Mouse (Mus musculus): ENCODE measurements around the gene Usp54. TPM values are rescaled to one million over a fixed set of nuclear protein-coding genes. Genes with fewer than 3 reads are reported as not detected.

The Usp54 gene
- polyA plus RNA-seq, 1 experiment from 2014 or later: 14.5 TPM

GRCm38 (mm10) chr14:20672990-20673389, 32.1 kb upstream of the Usp54 start:
- DNase-seq: peak; percentile 51
- Histone ChIP-seq H3K36me3 (ENCODE audit: control insufficient read depth, insufficient read depth, low read length) (peaks cover 19% of the 10 kb centered on the region), H3K9ac (replicated peaks; ENCODE audit: low read length) (no peak overlapping the region), H3K4me1 (ENCODE audit: control insufficient read depth, insufficient read depth, low read length) (peaks cover 16% of the 10 kb centered on the region), H3K27me3 (ENCODE audit: control insufficient read depth, insufficient read depth, low read length) (no peaks in the 10 kb centered on the region), H3K9me3 (ENCODE audit: control insufficient read depth, low read length) (no peaks in the 10 kb centered on the region), H3K4me2 (ENCODE audit: low read length) (peak overlapping the region; percentile 71; the same call in 1 of the 2 replicates), H3K4me3 (replicated peaks; ENCODE audit: low read depth, low read length) (no peak overlapping the region), H3K27ac (replicated peaks; ENCODE audit: low read depth, low read length) (no peak overlapping the region)
- ATAC-seq (ENCODE audit: low FRiP score, low TSS enrichment): no peak
- 88% methylated on average over 2 of the region's 2 CpGs for WGBS

GRCm38 (mm10) chr14:20668154-20668810, 27.4 kb upstream of the Usp54 start, which contains the start of gene Synpo2l:
TSS of gene Synpo2l (minus strand) at chr14:20668354.
- Histone ChIP-seq H3K36me3 (ENCODE audit: control insufficient read depth, insufficient read depth, low read length) (no peaks in the 10 kb centered on the region), H3K27ac (replicated peaks; ENCODE audit: low read depth, low read length) (no peak within 1 kb of the TSS), H3K9me3 (ENCODE audit: control insufficient read depth, low read length) (no peaks in the 10 kb centered on the region), H3K9ac (replicated peaks; ENCODE audit: low read length) (no peak within 1 kb of the TSS), H3K4me1 (ENCODE audit: control insufficient read depth, insufficient read depth, low read length) (no peaks in the 10 kb centered on the region), H3K27me3 (ENCODE audit: control insufficient read depth, insufficient read depth, low read length) (peaks cover 5% of the 10 kb centered on the region; the same call in 1 of the 2 replicates), H3K4me2 (ENCODE audit: low read length) (no peak within 1 kb of the TSS), H3K4me3 (replicated peaks; ENCODE audit: low read depth, low read length) (no peak within 1 kb of the TSS)
- ATAC-seq (ENCODE audit: low FRiP score, low TSS enrichment) (no peak), DNase-seq (no peak)
- WGBS: 79% methylated on average over 8 of the region's 8 CpGs

DNA sequence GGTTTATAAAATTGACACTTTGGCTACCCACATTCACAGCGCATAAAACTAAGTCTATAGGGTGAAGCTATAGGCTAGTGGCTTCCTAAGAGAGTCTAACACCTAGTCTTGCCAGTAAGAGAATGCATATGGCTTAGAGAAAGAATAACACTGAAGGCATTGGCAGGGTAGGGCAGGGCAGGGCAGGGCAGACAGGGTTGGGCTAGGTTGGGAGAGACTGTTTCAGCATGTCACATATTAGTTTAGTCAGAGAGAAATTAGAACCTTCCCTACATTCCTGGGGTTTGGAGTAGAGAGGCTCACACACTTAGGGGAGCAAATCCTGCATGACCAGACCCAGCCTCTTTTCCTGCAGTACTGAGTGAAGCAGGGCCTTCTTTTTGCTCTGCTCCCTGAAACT, 26.6 kb upstream of the Usp54 start:
- Histone ChIP-seq H3K36me3 (ENCODE audit: control insufficient read depth, insufficient read depth, low read length) (no peaks in the 10 kb centered on the region), H3K27me3 (ENCODE audit: control insufficient read depth, insufficient read depth, low read length) (peaks cover 12% of the 10 kb centered on the region; the same call in 1 of the 2 replicates), H3K4me2 (ENCODE audit: low read length) (no peak overlapping the region), H3K4me3 (replicated peaks; ENCODE audit: low read depth, low read length) (no peak overlapping the region), H3K27ac (replicated peaks; ENCODE audit: low read depth, low read length) (no peak overlapping the region), H3K9ac (replicated peaks; ENCODE audit: low read length) (no peak overlapping the region), H3K4me1 (ENCODE audit: control insufficient read depth, insufficient read depth, low read length) (peaks cover under 1% of the 10 kb centered on the region; the same call in 1 of the 2 replicates), H3K9me3 (ENCODE audit: control insufficient read depth, low read length) (no peaks in the 10 kb centered on the region)
- ATAC-seq (ENCODE audit: low FRiP score, low TSS enrichment): no peak
- DNase-seq: no peak
- WGBS: 67% methylated on average over 1 of the region's 1 CpGs

GRCm38 (mm10) chr14:20664436-20664835, 23.6 kb upstream of the Usp54 start:
- Histone ChIP-seq H3K9ac (replicated peaks; ENCODE audit: low read length) (no peak overlapping the region), H3K4me3 (replicated peaks; ENCODE audit: low read depth, low read length) (no peak overlapping the region), H3K4me2 (ENCODE audit: low read length) (no peak overlapping the region), H3K4me1 (ENCODE audit: control insufficient read depth, insufficient read depth, low read length) (peaks cover 14% of the 10 kb centered on the region), H3K9me3 (ENCODE audit: control insufficient read depth, low read length) (no peaks in the 10 kb centered on the region), H3K27ac (replicated peaks; ENCODE audit: low read depth, low read length) (no peak overlapping the region), H3K36me3 (ENCODE audit: control insufficient read depth, insufficient read depth, low read length) (no peaks in the 10 kb centered on the region), H3K27me3 (ENCODE audit: control insufficient read depth, insufficient read depth, low read length) (peaks cover 13% of the 10 kb centered on the region; the same call in 1 of the 2 replicates)
- WGBS: 44% methylated on average over 3 of the region's 3 CpGs
- no peak for ATAC-seq (ENCODE audit: low FRiP score, low TSS enrichment)
- DNase-seq: no peak

- no peak overlapping the region for H3K9ac ChIP-seq (replicated peaks; ENCODE audit: low read length)
- no peak overlapping the region for H3K4me3 ChIP-seq (replicated peaks; ENCODE audit: low read depth, low read length)
- H3K4me2 ChIP-seq (ENCODE audit: low read length): no peak overlapping the region
- no peaks in the 10 kb centered on the region for H3K9me3 ChIP-seq (ENCODE audit: control insufficient read depth, low read length)
- WGBS: 80% methylated on average over 2 of the region's 2 CpGs
- H3K27me3 ChIP-seq (ENCODE audit: control insufficient read depth, insufficient read depth, low read length): peaks cover 13% of the 10 kb centered on the region; the same call in 1 of the 2 replicates
- H3K4me1 ChIP-seq (ENCODE audit: control insufficient read depth, insufficient read depth, low read length): peaks cover 14% of the 10 kb centered on the region
- H3K27ac ChIP-seq (replicated peaks; ENCODE audit: low read depth, low read length): no peak overlapping the region
- no peak for DNase-seq
- no peaks in the 10 kb centered on the region for H3K36me3 ChIP-seq (ENCODE audit: control insufficient read depth, insufficient read depth, low read length)
- ATAC-seq (ENCODE audit: low FRiP score, low TSS enrichment): no peak
These were observed 22.7 kb upstream of the Usp54 start for GRCm38 (mm10) chr14:20663601-20664000.

- no peak overlapping the region for H3K4me2 ChIP-seq (ENCODE audit: low read length)
- no peak for ATAC-seq (ENCODE audit: low FRiP score, low TSS enrichment)
- no peaks in the 10 kb centered on the region for H3K36me3 ChIP-seq (ENCODE audit: control insufficient read depth, insufficient read depth, low read length)
- H3K9me3 ChIP-seq (ENCODE audit: control insufficient read depth, low read length): no peaks in the 10 kb centered on the region
- WGBS: 92% methylated on average over 3 of the region's 3 CpGs
- no peak for DNase-seq
- no peak overlapping the region for H3K4me3 ChIP-seq (replicated peaks; ENCODE audit: low read depth, low read length)
- peak overlapping the region; percentile 73; the same call in 1 of the 2 replicates for H3K9ac ChIP-seq (replicated peaks; ENCODE audit: low read length)
- peaks cover 13% of the 10 kb centered on the region; the same call in 1 of the 2 replicates for H3K27me3 ChIP-seq (ENCODE audit: control insufficient read depth, insufficient read depth, low read length)
- H3K27ac ChIP-seq (replicated peaks; ENCODE audit: low read depth, low read length): no peak overlapping the region
- peaks cover 14% of the 10 kb centered on the region for H3K4me1 ChIP-seq (ENCODE audit: control insufficient read depth, insufficient read depth, low read length)
These were observed 21.9 kb upstream of the Usp54 start for GRCm38 (mm10) chr14:20662740-20663139.

- H3K9me3 ChIP-seq (ENCODE audit: control insufficient read depth, low read length): no peaks in the 10 kb centered on the region
- no peaks in the 10 kb centered on the region for H3K36me3 ChIP-seq (ENCODE audit: control insufficient read depth, insufficient read depth, low read length)
- peaks cover 14% of the 10 kb centered on the region for H3K4me1 ChIP-seq (ENCODE audit: control insufficient read depth, insufficient read depth, low read length)
- H3K27ac ChIP-seq (replicated peaks; ENCODE audit: low read depth, low read length): peak overlapping the region; percentile 84
- WGBS: 6% methylated on average over 19 of the region's 19 CpGs
- H3K9ac ChIP-seq (replicated peaks; ENCODE audit: low read length): peak overlapping the region; percentile 73
- H3K27me3 ChIP-seq (ENCODE audit: control insufficient read depth, insufficient read depth, low read length): peaks cover 13% of the 10 kb centered on the region; the same call in 1 of the 2 replicates
- no peak; the same call in none of the 2 replicates for ATAC-seq (ENCODE audit: low FRiP score, low TSS enrichment)
- peak overlapping the region; percentile 65 for H3K4me3 ChIP-seq (replicated peaks; ENCODE audit: low read depth, low read length)
- H3K4me2 ChIP-seq (ENCODE audit: low read length): peak overlapping the region; percentile 86
- peak; percentile 47 for DNase-seq
These were observed 20.9 kb upstream of the Usp54 start for GRCm38 (mm10) chr14:20661661-20662331.

DNA sequence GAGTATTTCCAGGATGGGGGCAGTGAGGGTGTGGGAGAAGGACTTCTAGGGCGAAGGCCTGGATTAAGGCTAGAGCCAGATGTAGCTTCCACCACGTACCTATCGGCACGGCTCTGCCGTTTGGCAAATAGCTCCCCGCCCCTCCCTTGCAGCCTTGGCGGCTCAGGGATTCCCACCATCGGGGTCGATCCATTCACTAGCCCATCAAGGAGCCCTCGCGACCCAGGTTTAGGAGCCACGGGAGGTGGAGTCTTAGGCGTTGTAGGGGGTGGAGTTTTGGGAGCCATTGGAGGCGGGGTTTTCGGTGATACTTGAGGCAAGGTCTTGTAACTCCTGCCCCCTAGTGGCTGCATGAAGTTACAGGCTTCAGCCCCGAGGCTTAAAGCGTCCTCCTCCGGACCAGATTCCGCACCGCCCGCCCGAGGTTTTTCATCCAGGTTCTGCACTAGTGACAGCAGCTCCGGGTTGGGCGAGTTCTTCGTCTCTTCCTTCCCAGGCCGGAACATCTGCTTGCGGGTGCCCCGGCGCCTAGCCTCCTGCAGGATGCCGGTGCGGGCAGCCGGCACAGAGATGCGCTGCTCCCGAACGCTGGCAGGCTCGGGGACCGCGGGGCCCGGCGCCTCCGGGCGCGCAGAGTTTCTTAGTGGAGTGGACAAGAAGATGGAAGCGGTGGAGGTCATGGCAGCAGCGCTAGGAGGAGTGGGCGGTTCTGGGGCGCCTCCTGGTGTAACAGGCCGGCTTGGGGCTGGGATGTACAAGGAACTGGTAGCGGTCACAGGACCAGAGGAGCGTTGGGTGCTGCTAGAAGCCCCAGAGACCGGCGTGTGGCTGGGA, 20.2 kb upstream of the Usp54 start:
- Histone ChIP-seq H3K27me3 (ENCODE audit: control insufficient read depth, insufficient read depth, low read length) (peaks cover 13% of the 10 kb centered on the region; the same call in 1 of the 2 replicates), H3K4me1 (ENCODE audit: control insufficient read depth, insufficient read depth, low read length) (peaks cover 14% of the 10 kb centered on the region), H3K4me3 (replicated peaks; ENCODE audit: low read depth, low read length) (peak overlapping the region; percentile 65), H3K36me3 (ENCODE audit: control insufficient read depth, insufficient read depth, low read length) (no peaks in the 10 kb centered on the region), H3K27ac (replicated peaks; ENCODE audit: low read depth, low read length) (peak overlapping the region; percentile 84), H3K9me3 (ENCODE audit: control insufficient read depth, low read length) (no peaks in the 10 kb centered on the region), H3K4me2 (ENCODE audit: low read length) (peak overlapping the region; percentile 86), H3K9ac (replicated peaks; ENCODE audit: low read length) (peak overlapping the region; percentile 73)
- DNase-seq: peak; percentile 98
- 1% methylated on average over 52 of the region's 52 CpGs for WGBS
- peak; percentile 91 for ATAC-seq (ENCODE audit: low FRiP score, low TSS enrichment)
